Mouse (Mus musculus) Muller cell, postnatal 12 days (primary cell): ENCODE data around the gene Emilin1.

Experiments
- DNase-seq: peaks from one replicate; pipeline ENCODE4 v3.0.0-alpha.2; 2015; ENCODE audit errors: inconsistent ontology term

Gene Emilin1

GRCm38 (mm10) chr5:30959198-30959854 is 46.1 kb downstream of the Emilin1 start:
- DNase-seq = no peak

DNA sequence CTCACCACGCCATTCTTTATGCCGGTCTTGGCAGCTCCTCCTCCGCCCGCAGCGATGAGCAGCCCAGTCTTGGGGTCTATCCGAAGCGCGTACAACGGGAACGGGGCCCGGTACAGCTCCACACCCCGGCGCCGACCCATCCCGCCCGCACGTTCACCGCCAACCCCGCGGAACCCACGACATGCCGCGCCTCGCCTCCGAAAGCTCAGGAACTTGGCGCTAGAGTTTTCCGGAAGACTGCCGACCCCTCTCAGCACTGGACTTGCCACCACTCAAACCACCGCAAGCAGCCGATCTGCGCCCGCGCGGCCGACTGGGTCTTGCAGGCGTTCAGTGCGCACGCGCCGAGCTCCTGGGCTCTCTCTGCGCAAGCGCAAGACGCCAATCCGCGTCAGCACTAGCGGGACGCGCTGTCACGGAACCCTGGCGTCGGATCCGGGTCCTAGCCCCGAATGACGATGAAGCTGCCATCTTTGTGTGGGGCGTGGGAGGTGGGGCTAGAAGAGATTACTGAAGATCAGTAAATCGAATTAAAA is 46.8 kb downstream of the Emilin1 start, which contains the start of gene Preb:
Gene Preb, minus strand, starts transcription at position 396 of the 536 bp plus-strand sequence.
- peak; percentile 97 for DNase-seq

GRCm38 (mm10) chr5:30960814-30961213 is 47.6 kb downstream of the Emilin1 start:
- no peak for DNase-seq

DNA sequence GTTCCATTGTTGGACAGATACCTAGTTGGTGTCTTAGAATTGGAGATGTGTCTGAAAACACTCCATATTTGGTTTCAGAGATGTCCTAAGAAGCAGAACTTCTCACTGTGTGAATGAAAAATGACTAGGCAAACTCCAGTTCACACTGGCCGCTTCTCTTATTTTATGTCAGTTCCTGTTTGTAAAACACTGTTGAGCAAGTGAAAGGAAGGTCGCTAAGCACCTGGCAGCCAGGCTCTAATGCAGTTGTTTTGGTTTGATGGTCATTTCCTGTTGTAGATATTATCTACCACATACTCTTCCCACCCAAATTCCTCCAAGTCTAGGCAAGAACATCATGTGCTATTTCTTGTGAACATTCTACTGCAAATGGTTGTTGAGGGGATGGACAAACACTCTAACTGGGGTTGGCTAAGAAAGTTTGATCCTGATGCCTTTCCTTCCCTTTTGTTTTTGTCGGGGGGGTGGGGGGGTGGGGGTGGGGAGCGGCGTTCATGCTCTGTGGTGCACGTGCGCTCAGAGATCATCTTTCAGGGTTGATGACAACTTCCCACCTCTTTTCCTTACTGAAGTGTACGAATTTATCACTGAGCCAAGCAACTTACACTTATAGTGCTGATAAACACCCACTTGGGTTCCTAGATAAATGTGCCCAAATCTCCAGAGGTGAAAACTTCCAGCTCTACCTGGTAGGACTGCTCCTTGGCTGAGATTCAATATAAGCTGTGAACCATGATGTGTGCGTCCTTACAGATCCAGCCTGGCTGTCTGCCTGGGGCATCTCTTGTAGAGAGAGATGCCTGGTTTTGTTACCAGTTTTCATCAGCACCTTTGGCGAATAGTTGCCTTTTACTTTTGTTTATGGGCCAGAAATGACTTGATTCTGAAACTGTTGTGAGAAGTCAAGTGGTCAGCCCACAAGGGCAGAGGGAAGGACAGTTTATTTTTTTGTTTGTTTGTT is 48.6 kb downstream of the Emilin1 start:
- no peak for DNase-seq

DNA sequence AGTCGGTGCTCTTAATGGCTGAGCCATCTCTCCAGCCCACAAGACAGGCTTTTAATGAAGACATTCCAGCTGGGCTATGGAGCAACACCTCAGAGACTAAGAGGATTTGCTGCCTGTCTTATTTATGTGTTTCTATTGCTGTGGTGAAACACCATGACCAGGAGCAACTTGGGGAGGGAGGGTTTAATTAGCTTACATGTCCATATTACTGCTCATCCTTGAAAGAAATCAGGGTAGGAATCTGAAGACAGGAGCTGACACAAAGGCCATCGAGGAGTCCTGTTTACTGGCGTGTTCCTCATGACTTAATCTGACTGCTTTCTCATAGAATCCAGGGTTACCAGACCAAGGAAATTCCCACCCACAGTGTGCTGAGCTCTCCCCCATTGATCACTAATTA is 50.7 kb downstream of the Emilin1 start:
- DNase-seq = no peak

GRCm38 (mm10) chr5:30966189-30966588 is 53.0 kb downstream of the Emilin1 start:
- no peak for DNase-seq

DNA sequence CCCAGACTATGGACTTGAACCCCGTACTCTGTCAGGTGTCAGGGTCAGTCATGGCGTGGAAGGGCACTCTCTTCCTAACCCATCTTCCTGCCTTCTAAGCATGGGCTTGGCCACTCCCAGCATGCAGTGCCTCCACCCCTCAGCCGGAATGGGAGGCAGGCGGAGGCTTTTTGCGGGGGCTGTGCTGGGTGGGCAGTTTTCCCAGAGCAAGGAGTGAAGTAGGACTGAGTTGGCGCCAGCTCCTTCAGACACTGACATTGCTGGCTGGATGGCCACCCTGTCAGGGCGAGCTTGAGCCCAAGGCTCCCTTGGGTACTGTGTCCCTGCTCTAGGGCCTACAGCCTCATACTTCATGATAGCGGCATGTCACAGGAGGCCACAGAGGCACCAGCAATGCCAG is 55.2 kb downstream of the Emilin1 start, which contains the start of gene Tcf23:
Gene Tcf23, plus strand, starts transcription at position 247 of the 400 bp plus-strand sequence.
- no peak for DNase-seq

DNA sequence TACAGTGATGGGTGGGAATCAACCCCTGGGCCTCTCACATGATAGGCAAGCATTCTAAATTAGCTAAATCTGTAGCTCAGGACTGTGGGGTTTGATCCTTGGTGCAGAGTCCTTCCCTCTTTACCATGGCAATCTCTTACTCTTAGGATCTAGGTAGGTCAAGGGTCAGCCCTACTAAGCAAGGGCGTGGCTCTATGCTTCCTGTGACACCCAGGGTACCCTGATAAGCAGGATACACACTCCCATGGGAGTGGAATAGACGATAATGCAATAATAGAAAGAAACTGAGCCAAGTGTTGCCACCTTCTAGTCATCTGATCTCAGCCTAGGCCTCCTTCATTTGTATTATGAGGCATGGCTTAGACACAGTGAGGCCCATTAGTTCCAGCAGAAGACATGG is 56.2 kb downstream of the Emilin1 start:
- DNase-seq = no peak
